Mouse (Mus musculus): ENCODE results near the gene Sept9.

Gene Sept9

DNA sequence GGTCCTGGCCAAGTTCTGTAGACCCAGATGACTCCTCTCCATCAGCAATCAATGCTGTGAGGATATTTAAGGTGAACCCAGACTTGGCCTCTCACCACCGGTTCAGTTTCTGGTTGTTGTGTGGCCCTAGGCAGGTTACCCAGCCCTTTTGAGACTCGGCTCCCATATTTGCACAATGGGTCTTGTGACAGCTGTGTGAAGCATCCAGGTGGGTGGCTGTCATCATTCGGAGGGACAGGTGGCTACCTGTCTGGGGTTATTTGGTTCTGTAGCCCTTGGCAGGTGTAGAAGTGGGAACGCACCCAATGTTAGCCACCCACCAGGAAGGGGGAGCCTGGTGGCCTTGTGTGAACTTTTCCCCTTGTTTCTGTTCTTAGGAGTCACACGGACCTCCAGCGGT is 19.0 kb downstream of the Sept9 start:
- DNase-seq (ENCODE audit: extremely low read depth, insufficient read length, low spot score), result no peak

DNA sequence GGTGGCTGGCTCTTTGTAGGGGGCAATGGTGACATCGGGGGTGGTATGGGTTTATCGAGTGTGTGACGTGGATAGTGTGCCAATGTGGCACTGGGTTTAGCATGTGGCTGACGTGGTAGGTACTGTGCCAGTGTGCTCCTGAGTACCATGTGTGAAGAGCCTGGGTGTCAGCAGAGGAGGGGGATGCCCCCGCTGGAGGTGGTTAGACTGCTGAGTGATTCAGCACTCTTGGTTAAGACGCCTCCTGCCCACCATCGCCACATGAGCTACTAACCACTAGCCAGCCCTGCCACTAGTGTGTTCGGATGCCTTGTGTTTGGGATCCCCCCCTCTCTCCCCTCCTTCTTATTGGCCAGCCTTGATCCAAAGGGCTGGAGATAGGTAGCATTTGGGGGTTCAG is 21.3 kb downstream of the Sept9 start:
- DNase-seq (ENCODE audit: extremely low read depth, insufficient read length, low spot score), result no peak

DNA sequence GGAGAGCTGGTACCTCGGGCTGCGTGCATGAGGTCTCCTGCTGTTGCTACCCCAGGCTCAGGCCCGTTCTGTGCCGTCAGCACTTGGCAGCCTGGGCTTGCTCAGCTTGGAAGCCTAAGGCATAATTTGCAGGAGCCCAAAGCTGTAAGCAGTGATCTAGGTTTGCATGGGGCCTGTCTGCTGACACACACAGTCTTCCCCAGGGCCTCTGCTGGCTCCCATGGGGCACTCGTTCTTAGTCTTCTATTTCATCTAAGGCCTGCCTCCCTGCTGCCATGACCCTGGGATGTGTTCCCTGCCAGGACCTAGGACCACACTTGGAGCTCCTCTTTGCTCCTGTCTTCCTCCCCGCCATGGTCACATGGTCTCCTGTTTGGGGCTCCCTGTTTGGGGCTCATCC is 21.7 kb downstream of the Sept9 start:
- no peak for DNase-seq (ENCODE audit: extremely low read depth, insufficient read length, low spot score)

DNA sequence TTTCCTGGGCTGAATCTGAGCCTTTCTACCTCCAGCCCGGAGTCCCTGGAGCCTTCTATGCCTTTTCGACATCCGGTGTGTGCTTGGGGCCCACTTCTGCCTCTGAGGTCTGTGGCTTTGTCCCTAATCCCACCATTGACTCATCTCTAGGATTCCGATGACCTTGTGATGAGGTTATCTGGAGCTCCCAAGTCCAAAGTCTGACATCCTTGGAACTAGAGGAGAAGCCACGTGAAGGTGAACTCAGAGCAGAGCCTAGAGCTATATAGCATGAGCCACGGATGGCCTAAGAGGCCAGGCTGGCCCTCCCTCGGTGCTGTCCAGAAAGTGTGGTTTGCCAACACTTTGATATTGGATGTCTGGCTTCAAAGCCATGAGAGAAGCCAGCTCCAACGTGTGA is 23.4 kb downstream of the Sept9 start:
- DNase-seq (ENCODE audit: extremely low read depth, insufficient read length, low spot score), result no peak

DNA sequence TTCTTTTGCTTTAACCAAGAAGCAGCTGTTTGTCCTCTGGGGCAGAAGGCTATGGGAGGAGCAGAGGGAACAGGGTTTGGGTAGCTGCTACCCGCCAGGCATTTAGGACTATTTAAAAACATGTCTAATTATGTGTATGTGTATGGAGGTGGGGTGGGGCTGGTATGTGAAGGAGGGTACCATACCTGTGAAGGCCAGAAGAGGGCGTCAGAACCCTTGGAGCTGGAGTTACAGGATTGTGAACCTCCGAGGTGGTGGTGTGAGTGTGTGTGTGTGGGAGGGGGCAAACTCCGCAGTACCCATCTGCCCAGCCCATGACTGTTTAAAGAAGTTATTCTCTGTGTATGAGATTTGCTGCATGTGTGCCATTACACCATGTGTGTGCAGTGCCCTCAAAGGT is 25.3 kb downstream of the Sept9 start:
- DNase-seq (ENCODE audit: extremely low read depth, insufficient read length, low spot score), result no peak

DNA sequence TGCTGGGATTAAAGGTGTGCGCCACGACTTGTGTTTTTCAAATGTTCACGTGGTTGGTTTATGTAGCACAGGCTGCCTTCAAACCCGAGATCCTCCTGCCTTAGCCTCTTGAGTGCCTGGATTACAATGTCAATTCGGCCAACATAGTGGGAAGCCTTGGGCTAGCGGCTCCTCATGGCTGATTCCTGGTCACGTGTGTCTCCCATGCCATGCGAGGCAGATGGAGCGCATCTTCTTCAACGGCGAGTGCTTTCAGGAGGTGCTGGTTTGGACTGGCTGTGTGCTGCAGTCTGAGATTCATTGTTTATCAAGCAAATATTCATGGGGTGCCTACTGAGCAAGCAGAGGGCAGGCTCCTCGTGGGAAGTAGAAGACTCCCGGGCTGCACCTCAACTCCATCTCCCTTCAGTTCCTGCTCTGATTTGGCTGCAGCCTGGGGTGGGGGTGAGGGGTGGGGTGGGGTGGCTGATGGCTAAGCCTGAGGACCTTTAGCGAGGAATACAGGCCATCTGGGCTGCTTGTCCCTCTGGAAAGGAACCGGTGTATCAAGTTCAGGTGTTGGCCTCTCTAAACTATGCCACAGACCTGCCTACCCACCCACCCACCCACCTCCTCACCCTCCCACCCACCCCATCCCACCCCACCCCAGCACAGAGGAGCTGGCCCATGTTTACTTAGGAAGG is 26.2 kb downstream of the Sept9 start:
- no peak for DNase-seq (ENCODE audit: extremely low read depth, insufficient read length, low spot score)

DNA sequence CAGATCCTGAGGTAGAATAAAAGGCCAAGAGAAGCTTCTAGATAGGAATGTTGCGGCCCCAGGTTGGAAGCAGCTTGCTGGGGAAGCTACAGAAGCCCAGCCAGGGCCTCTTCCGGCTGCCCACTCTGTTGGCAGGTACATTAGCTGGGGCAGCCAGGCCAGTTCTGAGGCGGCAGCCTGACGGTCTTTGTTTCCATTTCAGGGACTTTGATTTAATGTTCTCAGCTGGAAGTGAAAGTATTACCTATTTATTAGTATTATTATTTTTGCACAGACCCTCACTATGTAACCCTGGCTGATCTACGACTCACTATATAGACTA is 26.7 kb downstream of the Sept9 start:
- no peak for DNase-seq (ENCODE audit: extremely low read depth, insufficient read length, low spot score)

DNA sequence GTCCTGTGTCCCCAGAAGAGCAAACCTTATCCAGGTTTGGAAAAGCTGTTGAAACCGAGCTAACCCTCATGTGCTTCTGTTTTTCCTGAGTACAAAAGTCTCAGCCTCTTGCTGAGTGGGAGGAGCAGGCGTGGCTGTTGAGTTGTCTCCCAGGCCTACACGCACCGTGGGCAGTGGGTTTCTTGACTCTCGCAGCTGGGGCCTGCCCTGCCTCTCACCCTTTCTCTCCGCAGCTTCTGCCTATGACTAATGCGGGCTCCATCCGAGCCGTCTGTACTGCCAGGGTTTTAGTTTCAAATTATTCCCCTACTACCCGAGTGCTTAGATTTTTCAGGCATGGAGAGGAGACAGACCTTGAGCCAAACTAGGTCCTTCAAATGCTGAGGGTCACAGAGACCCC is 28.7 kb downstream of the Sept9 start:
- DNase-seq (ENCODE audit: extremely low read depth, insufficient read length, low spot score), result peak; percentile 61

DNA sequence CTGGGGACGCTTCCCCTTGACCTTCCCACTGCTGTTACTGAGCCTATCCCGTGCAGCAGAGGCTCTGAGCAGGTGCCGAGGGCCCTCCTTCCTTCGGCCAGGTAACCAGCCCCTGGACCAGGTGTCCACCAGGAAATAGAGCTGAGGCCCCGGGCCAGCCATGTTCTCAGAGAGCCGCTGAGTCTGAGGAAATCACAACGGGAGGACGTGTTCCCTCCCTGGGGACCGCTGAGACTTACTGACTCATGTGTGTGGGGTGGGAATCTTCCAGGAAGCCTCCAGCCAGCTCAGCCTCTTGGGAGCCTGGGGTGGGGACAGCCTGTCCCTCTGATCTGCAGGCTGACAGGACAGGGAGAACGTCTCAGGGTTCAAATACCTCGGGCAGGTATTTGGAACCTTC is 32.1 kb downstream of the Sept9 start:
- peak; percentile 87 for DNase-seq (ENCODE audit: extremely low read depth, insufficient read length, low spot score)

DNA sequence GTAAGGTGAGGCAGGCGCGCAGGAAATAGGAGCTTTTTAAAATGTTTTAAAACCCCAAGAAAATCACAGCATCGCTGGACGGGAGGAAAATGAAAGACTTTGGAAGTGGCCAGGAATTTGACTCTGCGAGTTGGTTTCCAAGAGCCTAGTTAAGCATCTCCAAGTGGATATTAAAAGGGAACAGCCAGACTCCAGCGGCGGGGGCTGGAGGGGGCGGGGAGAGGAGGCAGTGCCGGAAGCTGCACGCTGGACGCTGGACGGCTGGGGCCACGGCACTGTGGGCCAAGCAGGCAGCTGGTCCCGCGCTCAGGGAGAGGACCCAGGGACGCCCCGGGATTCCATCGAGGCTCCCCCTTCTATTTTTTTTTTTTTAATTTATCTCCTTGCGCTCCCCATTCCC is 32.6 kb downstream of the Sept9 start:
- peak; percentile 81 for DNase-seq (ENCODE audit: extremely low read depth, insufficient read length, low spot score)

DNA sequence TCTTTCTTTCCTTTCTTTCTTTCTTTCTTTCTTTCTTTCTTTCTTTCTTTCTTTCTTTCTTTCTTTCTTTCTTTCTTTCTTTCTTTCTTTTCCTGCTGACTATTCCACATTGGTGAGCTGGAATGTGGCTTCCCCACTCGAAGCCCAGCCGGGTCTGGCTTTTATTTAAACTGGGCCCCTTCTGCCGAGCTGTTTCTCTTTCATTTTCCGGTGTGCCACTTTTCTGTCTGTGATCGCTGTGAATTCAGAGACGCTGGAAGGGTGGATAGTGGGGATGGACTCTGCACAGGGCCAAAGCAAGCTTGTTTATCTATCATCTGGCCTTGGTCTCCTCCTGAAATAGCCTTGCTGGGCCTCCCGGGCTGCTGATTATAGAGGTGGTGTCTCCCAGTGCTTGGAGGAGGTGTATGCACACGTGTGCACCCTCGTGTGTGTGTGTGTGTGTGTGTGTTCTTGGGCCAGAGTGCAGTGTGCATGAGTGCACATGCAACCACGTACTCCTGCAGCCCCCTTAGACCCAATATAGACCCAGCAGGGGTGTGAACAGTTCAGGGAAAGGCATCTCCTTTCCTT is 33.5 kb downstream of the Sept9 start:
- DNase-seq (ENCODE audit: extremely low read depth, insufficient read length, low spot score), result no peak

DNA sequence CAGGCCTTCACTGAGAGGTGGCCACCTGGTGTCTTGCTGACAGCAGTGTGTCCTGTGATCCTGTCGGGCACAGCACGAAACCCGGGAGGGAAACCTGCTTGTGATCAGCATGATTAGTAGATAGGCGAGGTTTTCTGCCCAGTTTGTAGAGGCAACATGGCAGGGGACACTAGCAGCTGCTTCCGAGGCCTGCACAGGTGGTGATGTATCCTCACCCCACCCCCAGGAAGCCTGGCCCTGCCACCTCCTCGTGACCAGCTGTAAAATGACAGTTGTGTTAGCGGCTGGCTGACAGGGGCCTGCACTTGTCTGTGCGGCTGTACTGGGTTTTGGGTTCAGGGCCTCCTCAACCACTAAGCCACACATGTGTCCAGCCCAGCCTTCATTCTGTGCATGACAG is 34.4 kb downstream of the Sept9 start:
- peak; percentile 53 for DNase-seq (ENCODE audit: extremely low read depth, insufficient read length, low spot score)

DNA sequence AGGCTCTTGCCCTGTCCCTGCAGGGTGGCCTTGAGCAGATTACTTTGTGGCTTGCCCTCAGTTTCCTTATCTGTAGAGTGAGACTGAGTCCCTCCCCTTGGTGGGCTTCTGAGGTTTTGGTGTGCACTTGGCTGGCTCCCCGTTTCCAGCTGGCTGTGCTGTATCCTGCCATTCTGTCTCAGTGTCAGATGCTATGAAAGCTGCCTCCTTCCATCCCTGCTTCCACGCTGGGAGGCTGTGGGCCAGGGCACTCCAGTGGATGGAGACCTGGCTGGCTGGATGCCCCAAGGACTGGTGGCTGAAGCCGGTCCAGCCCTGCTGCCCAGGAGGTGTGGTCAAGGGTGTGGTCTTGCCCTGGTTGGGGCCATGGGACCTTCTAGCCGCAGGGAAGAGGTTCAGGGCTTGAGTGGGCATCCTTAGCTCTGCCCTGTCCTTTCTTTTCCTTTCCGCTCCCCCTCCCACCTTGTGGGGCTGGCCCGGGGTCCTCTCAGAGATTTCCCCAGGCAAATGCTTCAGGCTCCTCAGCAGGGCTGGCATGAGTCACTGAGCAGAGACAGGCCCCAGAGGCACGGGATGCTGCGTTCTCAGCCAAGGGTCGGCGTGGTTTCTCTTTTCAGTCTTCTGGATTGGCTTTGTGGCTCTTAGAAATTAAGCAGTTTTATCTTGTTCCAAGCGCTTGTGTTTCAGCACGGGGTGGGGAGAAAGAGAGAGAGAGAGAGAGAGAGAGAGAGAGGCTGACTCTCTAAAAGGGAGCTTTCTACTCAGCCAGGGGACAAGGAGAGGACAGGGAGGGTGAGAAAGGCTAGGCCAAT is 35.8 kb downstream of the Sept9 start:
- DNase-seq (ENCODE audit: extremely low read depth, insufficient read length, low spot score), result peak; percentile 91

DNA sequence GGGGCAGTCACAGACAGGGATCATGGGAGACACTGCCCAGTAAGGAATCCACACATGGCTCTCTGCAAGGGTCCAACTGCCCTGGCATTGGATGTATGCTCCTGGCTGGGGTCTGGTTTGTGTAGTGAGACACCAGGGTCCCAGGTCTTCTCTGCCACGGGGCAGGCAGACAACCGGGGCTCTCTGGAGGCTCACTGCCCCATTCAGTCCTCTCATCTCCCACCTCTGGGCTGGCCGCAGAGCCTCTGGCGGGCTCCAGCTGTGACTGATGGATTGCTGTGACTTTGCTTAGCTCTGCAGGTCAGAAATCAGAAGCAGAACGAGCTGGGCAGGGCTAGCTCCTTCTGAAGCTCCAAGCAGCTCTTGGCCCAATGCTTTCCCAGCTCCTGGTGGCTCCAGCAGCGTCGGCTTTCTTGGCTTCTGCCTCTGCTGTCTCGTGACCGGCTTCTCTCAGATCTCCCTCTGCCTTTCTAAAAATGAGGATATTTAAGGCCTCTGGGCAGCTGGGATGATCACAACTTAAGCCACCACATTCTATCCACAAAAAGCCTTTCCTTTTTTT is 36.5 kb downstream of the Sept9 start:
- no peak for DNase-seq (ENCODE audit: extremely low read depth, insufficient read length, low spot score)

DNA sequence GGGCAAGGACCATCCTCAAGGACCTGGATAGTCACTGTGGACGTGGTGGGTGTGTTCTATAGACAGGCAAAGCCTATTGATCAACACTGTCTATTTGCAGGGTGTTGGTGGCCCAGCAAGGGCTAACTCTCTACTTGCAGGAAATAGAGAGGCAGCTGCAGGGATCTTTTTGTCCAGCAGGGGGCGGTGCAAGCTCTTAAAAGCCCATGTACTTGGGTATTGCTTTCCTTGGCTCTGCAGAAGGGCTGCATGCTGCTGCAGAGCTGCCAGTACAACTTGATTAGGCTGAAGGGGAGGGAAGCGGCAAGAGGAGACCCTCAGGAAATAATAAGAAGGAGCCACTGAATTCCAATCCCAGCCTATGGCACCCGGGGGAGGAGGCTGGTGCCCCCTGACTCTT is 38.7 kb downstream of the Sept9 start:
- peak; percentile 59 for DNase-seq (ENCODE audit: extremely low read depth, insufficient read length, low spot score)

DNA sequence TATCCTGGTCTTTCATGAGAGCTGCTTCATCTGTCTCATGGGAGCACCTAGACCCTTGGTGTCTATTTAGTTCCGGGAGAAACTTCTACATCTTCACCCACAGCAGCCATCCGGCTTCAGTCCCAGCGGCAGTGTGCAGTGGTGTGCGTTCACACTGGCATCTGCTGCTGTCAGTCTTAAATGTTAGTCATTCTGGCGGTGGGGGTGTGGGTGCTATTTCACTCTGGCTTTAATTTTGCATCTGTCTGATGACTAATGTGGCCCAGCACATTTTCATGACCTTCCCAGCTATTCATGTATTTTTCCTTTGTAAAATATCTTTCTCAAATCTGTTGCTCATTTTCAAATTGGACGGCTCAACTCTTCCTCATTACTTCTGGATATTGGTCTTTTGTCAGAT is 40.2 kb downstream of the Sept9 start:
- DNase-seq (ENCODE audit: extremely low read depth, insufficient read length, low spot score), result peak; percentile 71

DNA sequence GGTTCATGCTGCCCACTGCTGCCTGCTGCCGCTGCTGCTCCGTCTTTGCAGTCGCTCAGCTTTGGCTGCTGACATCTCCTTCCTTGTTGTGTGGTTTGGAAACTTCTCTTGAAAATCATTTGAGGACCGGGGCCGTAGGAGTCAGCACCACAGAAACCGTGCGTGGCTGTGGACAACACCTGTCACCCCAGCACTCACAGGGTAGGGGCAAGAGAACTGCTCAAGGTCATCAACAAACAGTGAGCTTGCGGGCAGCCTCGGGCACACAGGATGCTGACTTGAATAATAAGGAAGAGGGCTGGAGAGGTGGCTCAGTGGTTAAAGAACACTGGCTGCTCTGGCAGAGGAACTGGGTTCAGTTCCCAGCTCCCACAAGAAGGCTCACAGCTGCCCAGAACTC is 40.9 kb downstream of the Sept9 start:
- no peak for DNase-seq (ENCODE audit: extremely low read depth, insufficient read length, low spot score)

DNA sequence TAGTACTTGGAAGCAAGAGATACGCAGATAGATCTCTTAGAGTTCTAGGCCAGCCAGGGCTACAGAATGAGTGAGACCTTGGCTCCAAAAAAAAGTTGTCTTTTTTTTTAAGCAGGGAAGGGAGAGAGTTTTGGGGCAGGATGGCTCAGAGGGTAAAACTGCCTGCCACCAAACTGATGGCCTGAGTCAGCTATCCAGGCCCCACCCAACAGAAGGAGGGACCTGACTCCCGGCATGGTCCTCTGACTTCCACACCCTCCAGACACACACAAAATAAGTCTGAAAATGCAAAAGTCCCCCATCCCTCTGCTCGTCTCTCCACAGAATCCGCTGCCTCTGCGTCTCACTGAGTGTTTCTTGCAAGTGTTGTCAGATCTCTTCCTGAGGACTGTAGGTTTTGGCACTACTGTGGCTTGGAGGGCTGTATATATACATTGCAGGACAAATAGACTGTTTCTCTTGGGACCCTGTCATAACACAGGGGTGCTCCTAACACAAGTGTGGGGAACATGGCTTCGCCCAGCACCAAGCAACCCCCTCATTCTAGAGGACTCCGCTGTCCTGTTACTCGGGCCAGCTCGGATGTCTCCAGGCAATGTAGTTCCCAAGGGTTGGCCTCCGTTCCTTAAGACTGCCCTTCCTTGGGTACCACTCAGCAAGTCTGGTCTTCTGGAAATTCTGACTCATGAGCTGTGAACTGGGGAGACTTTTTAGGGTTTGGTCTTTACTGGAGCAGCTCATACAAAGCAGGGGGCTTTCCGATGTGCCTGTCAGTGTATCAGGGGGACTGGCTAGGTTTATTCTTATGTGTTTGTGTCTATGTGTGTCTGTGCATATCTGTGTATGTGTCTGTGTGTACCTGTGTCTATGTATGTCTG is 41.6 kb downstream of the Sept9 start:
- DNase-seq (ENCODE audit: extremely low read depth, insufficient read length, low spot score), result no peak

DNA sequence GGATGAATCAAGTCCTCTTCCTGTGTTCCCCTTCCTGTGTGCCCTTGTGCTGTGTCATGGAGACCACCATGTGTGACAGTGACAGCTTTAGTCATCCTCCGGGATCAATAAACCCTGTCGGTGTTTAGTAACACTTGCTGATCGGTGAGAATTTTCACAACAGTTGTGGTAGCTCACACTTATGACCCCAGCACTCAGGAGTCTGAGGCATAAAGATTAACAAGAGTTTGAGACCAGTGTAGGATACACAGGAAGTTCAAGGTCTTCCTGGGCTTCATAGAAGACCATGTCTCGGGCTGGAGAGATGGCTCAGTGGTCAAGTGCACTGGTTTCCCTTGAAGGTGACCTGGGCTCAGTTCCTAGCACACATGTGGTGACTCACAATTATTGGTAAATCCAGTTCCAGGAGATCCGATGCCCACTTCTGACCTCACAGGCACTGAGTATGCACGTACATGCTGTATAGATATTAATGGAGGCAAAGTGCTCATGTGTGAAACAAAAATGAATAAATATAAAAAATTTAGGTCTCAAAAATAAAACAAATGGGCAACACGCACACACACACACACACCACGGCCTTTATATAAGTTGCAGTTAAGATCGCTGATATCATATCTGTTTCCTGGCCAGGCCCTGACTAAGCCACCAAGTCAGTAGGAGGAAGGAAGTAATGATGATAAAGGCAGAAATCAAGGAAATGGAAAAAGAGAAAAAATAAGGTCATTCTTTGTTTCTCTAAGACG is 43.1 kb downstream of the Sept9 start:
- no peak for DNase-seq (ENCODE audit: extremely low read depth, insufficient read length, low spot score)
